Mouse (Mus musculus) liver, embryonic 11.5 days (tissue): ENCODE data around the gene Desi1. TPM values are rescaled to one million over a fixed set of nuclear protein-coding genes. Genes with fewer than 3 reads are reported as not detected.
A peak's percentile ranks its signal among the peaks of the same experiment; 100 is the strongest.

Experiments used
- ATAC-seq: fragments of 200-750 bp; cut with Nextera tagmentation; replicated peaks from 2 replicates; pipeline ENCODE4 v1.8.0; 2017; ENCODE audit warnings: moderate number of reproducible peaks, mild to moderate bottlenecking, moderate TSS enrichment, moderate library complexity; ENCODE audit not compliant: low FRiP score
- DNase-seq: peaks from one replicate; pipeline ENCODE4 v3.0.0-alpha.2; 2017; ENCODE audit warnings: low spot score
- H3K27ac ChIP-seq: fragments of 300-500 bp; sonication (generic); 2 replicates; pipeline ENCODE4 v1.5.1; 2014; ENCODE audit warnings: mild to moderate bottlenecking, low read depth, low read length, control low read depth
- H3K27me3 ChIP-seq: fragments of 300-500 bp; sonication (generic); replicated peaks from 2 replicates; pipeline ENCODE4 v1.6.1; 2014; ENCODE audit warnings: low read length, mixed read lengths; ENCODE audit not compliant: control insufficient read depth, insufficient read depth
- H3K36me3 ChIP-seq: fragments of 300-500 bp; sonication (generic); 2 replicates; pipeline ENCODE4 v1.6.1; 2014; ENCODE audit warnings: mild to moderate bottlenecking, low read length, moderate library complexity, mixed read lengths; ENCODE audit not compliant: control insufficient read depth, insufficient read depth
- H3K4me1 ChIP-seq: fragments of 300-500 bp; sonication (generic); replicated peaks from 2 replicates; pipeline ENCODE4 v1.6.1; 2014; ENCODE audit warnings: low read length, mixed read lengths; ENCODE audit not compliant: control insufficient read depth, insufficient read depth
- H3K4me2 ChIP-seq: fragments of 300-500 bp; sonication (generic); 2 replicates; pipeline ENCODE4 v1.6.1; 2014; ENCODE audit warnings: mild to moderate bottlenecking, control low read depth, moderate library complexity
- H3K4me3 ChIP-seq: fragments of 300-500 bp; sonication (generic); 2 replicates; pipeline ENCODE4 v1.5.1; 2014; ENCODE audit warnings: low read depth, low read length, control low read depth
- H3K9ac ChIP-seq: fragments of 300-500 bp; sonication (generic); 2 replicates; pipeline ENCODE4 v1.6.1; 2014; ENCODE audit warnings: low read depth, low read length, control low read depth
- H3K9me3 ChIP-seq: fragments of 300-500 bp; sonication (generic); 2 replicates; pipeline ENCODE4 v1.6.1; 2016; ENCODE audit warnings: low read length, inconsistent platforms, mixed read lengths; ENCODE audit not compliant: control insufficient read depth
- WGBS: fragments of 180-500 bp; shearing (Covaris S2); extraction: QIAGEN DNeasy Blood & Tissue Kit; methylation state at CpG from one replicate; pipeline ENCODE4 v1.1.7; 2014; 5-methylcytosine and 5-hydroxymethylcytosine counted together
- polyA plus RNA-seq: library from polyadenylated mRNA; unstranded; fragments of >200 nt; fragmentation: Nextera tagmentation; extraction: Ambion mirVana; gene quantifications from 2 replicates; pipeline ENCODE4 v1.2.1, GENCODE M21; 2014

The Desi1 gene
- 27.4 and 30.3 TPM in 2 replicates for polyA plus RNA-seq

GRCm38 (mm10) chr15:82033762-82034161, at the start of gene Desi1:
Gene Desi1 (minus strand): TSS chr15:82033862.
- Histone ChIP-seq H3K4me2 (no peak within 1 kb of the TSS), H3K27ac (no peak within 1 kb of the TSS), H3K36me3 (peaks cover 43% of the 10 kb centered on the region), H3K27me3 (no peaks in the 10 kb centered on the region), H3K4me1 (no peaks in the 10 kb centered on the region), H3K9me3 (no peaks in the 10 kb centered on the region), H3K9ac (no peak within 1 kb of the TSS; the same call in 1 of the 2 replicates), H3K4me3 (no peak within 1 kb of the TSS)
- ATAC-seq (no peak), DNase-seq (no peak)
- 95% methylated on average over 4 of the region's 4 CpGs for WGBS

- DNase-seq (no peak), ATAC-seq (no peak)
Measured at GRCm38 (mm10) chr15:82081161-82081560, 47.5 kb upstream of the Desi1 start.

GRCm38 (mm10) chr15:82079883-82080282, 46.2 kb upstream of the Desi1 start:
- DNase-seq = no peak
- Histone ChIP-seq H3K4me3 (no peak overlapping the region), H3K4me1 (no peaks in the 10 kb centered on the region), H3K9ac (no peak overlapping the region), H3K27me3 (peaks cover 2% of the 10 kb centered on the region; the same call in 1 of the 2 replicates), H3K27ac (no peak overlapping the region), H3K36me3 (no peaks in the 10 kb centered on the region), H3K4me2 (no peak overlapping the region), H3K9me3 (no peaks in the 10 kb centered on the region)
- ATAC-seq = no peak
- 51% methylated on average over 10 of the region's 10 CpGs for WGBS

More at GRCm38 (mm10) chr15:82081161-82081560, 47.5 kb upstream of the Desi1 start:
- H3K4me1 ChIP-seq = no peaks in the 10 kb centered on the region
- 28% methylated on average over 7 of the region's 7 CpGs for WGBS
- H3K27ac ChIP-seq = no peak overlapping the region
- H3K4me3 ChIP-seq = no peak overlapping the region
- H3K9ac ChIP-seq = no peak overlapping the region
- H3K27me3 ChIP-seq = no peaks in the 10 kb centered on the region; the same call in 1 of the 2 replicates
- H3K4me2 ChIP-seq = no peak overlapping the region
- H3K9me3 ChIP-seq = no peaks in the 10 kb centered on the region
- no peaks in the 10 kb centered on the region for H3K36me3 ChIP-seq

GRCm38 (mm10) chr15:82073490-82073889, 39.8 kb upstream of the Desi1 start:
- H3K36me3 ChIP-seq = no peaks in the 10 kb centered on the region
- no peak overlapping the region for H3K4me2 ChIP-seq
- no peaks in the 10 kb centered on the region for H3K9me3 ChIP-seq
- no peaks in the 10 kb centered on the region for H3K4me1 ChIP-seq
- ATAC-seq = no peak
- no peak for DNase-seq
- H3K27ac ChIP-seq = no peak overlapping the region
- H3K9ac ChIP-seq = no peak overlapping the region
- 84% methylated on average over 7 of the region's 7 CpGs for whole genome bisulfite sequencing
- peaks cover 29% of the 10 kb centered on the region for H3K27me3 ChIP-seq
- H3K4me3 ChIP-seq = no peak overlapping the region

GRCm38 (mm10) chr15:82071816-82072469, 38.3 kb upstream of the Desi1 start:
- H3K9ac ChIP-seq = no peak overlapping the region
- no peak overlapping the region for H3K4me3 ChIP-seq
- H3K4me2 ChIP-seq = no peak overlapping the region
- no peaks in the 10 kb centered on the region for H3K9me3 ChIP-seq
- DNase-seq (no peak), ATAC-seq (no peak)
- 85% methylated on average over 26 of the region's 26 CpGs for WGBS
- H3K36me3 ChIP-seq = no peaks in the 10 kb centered on the region
- H3K27ac ChIP-seq = no peak overlapping the region
- no peaks in the 10 kb centered on the region for H3K4me1 ChIP-seq
- H3K27me3 ChIP-seq = peaks cover 34% of the 10 kb centered on the region

GRCm38 (mm10) chr15:82069898-82070297, 36.2 kb upstream of the Desi1 start, which contains the start of gene Mei1:
Gene Mei1 (plus strand): TSS chr15:82069996.
- no peaks in the 10 kb centered on the region for H3K36me3 ChIP-seq
- no peak within 1 kb of the TSS for H3K4me3 ChIP-seq
- no peaks in the 10 kb centered on the region for H3K9me3 ChIP-seq
- DNase-seq (no peak), ATAC-seq (no peak)
- no peak within 1 kb of the TSS for H3K27ac ChIP-seq
- H3K9ac ChIP-seq = no peak within 1 kb of the TSS
- no peaks in the 10 kb centered on the region for H3K4me1 ChIP-seq
- 21% methylated on average over 40 of the region's 40 CpGs for whole genome bisulfite sequencing
- H3K4me2 ChIP-seq = peak within 1 kb of the TSS; percentile 21
- H3K27me3 ChIP-seq = peaks cover 37% of the 10 kb centered on the region

- no peaks in the 10 kb centered on the region for H3K36me3 ChIP-seq
- H3K27me3 ChIP-seq = peaks cover 61% of the 10 kb centered on the region
- 16% methylated on average over 7 of the region's 7 CpGs for WGBS
- no peaks in the 10 kb centered on the region for H3K9me3 ChIP-seq
- DNase-seq = peak; percentile 53
- no peak for ATAC-seq
- H3K4me2 ChIP-seq = no peak overlapping the region
- H3K27ac ChIP-seq = no peak overlapping the region
- no peak overlapping the region for H3K4me3 ChIP-seq
- H3K4me1 ChIP-seq = no peaks in the 10 kb centered on the region
- H3K9ac ChIP-seq = no peak overlapping the region
Measured at GRCm38 (mm10) chr15:82065511-82065910, 31.8 kb upstream of the Desi1 start.

GRCm38 (mm10) chr15:82063909-82064308, 30.2 kb upstream of the Desi1 start:
- peaks cover 47% of the 10 kb centered on the region for H3K27me3 ChIP-seq
- H3K36me3 ChIP-seq = no peaks in the 10 kb centered on the region
- no peak overlapping the region for H3K4me3 ChIP-seq
- 64% methylated on average over 14 of the region's 14 CpGs for WGBS
- H3K4me2 ChIP-seq = no peak overlapping the region
- no peak overlapping the region for H3K9ac ChIP-seq
- no peak for ATAC-seq
- H3K4me1 ChIP-seq = no peaks in the 10 kb centered on the region
- no peak overlapping the region for H3K27ac ChIP-seq
- no peaks in the 10 kb centered on the region for H3K9me3 ChIP-seq
- DNase-seq = no peak

GRCm38 (mm10) chr15:82058719-82059201, 25.1 kb upstream of the Desi1 start, which contains the start of gene 4930407I10Rik:
Gene 4930407I10Rik (plus strand): TSS chr15:82059151.
- Histone ChIP-seq H3K9ac (no peak within 1 kb of the TSS), H3K27me3 (peaks cover 22% of the 10 kb centered on the region), H3K36me3 (no peaks in the 10 kb centered on the region), H3K4me2 (no peak within 1 kb of the TSS), H3K27ac (no peak within 1 kb of the TSS), H3K9me3 (no peaks in the 10 kb centered on the region), H3K4me3 (no peak within 1 kb of the TSS), H3K4me1 (no peaks in the 10 kb centered on the region)
- WGBS = 68% methylated on average over 1 of the region's 1 CpGs
- DNase-seq (no peak), ATAC-seq (no peak)
